Mouse (Mus musculus) intestine, embryonic 15.5 days (tissue): Measurements from ENCODE around the gene Crebrf. TPM values are rescaled to one million over a fixed set of nuclear protein-coding genes. Genes with fewer than 3 reads are reported as not detected.

Experiments
- ATAC-seq: fragments of 200-750 bp; cut with Nextera tagmentation; 2 replicates; pipeline ENCODE4 v1.8.0; 2017; ENCODE audit warnings: moderate TSS enrichment, moderate library complexity
- H3K27ac ChIP-seq: fragments of 300-500 bp; sonication (generic); 2 replicates; pipeline ENCODE4 v1.5.1; 2015; ENCODE audit warnings: mild to moderate bottlenecking, inconsistent platforms
- H3K27me3 ChIP-seq: fragments of 300-500 bp; sonication (generic); replicated peaks from 2 replicates; pipeline ENCODE4 v1.6.1; 2015; ENCODE audit warnings: inconsistent platforms
- H3K36me3 ChIP-seq: fragments of 300-500 bp; sonication (generic); 2 replicates; pipeline ENCODE4 v1.6.1; 2015; ENCODE audit warnings: inconsistent platforms
- H3K4me1 ChIP-seq: fragments of 300-500 bp; sonication (generic); replicated peaks from 2 replicates; pipeline ENCODE4 v1.6.1; 2015; ENCODE audit warnings: inconsistent platforms
- H3K4me2 ChIP-seq: fragments of 300-500 bp; sonication (generic); replicated peaks from 2 replicates; pipeline ENCODE4 v1.6.1; 2015; ENCODE audit warnings: mild to moderate bottlenecking, inconsistent platforms
- H3K4me3 ChIP-seq: fragments of 300-500 bp; sonication (generic); replicated peaks from 2 replicates; pipeline ENCODE4 v1.5.1; 2015; ENCODE audit warnings: inconsistent platforms
- H3K9ac ChIP-seq: fragments of 300-500 bp; sonication (generic); 2 replicates; pipeline ENCODE4 v1.6.1; 2015; ENCODE audit warnings: inconsistent platforms
- H3K9me3 ChIP-seq: fragments of 300-500 bp; sonication (generic); 2 replicates; pipeline ENCODE4 v1.6.1; 2016; ENCODE audit warnings: inconsistent platforms
- WGBS: fragments of 180-500 bp; shearing (Covaris S2); methylation state at CpG from one replicate; pipeline ENCODE4 v1.1.7; 2015; 5-methylcytosine and 5-hydroxymethylcytosine counted together
- polyA plus RNA-seq: library from polyadenylated mRNA; unstranded; fragments of >200 nt; fragmentation: Nextera tagmentation; extraction: Ambion mirVana; gene quantifications from 2 replicates; pipeline ENCODE4 v1.2.1, GENCODE M21; 2015

Crebrf gene
- polyA plus RNA-seq, 1 experiment from 2014 or later = 8.3 TPM

DNA sequence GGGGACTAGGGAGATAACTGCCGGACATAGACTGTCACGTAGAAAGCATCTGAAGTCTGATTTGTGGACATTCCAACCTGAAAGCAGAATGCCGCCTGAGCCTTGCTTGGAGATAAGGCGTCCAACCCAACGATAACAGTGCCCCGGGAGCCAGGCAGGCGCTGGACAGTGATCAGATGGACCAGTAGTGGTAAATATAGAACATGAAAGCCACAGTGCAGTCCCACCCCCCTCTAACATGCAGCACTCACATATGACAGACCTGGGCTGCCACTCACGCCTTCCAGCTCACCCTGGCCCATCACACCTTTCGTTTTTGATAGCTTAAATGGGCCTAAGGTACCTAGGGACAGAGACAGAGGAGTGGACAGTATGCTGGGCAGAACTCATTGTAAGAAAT, 98.0 kb downstream of the Crebrf start:
- Histone ChIP-seq H3K4me1 (no peaks in the 10 kb centered on the region), H3K4me2 (no peak overlapping the region), H3K27me3 (no peaks in the 10 kb centered on the region; the same call in 1 of the 2 replicates), H3K9me3 (no peaks in the 10 kb centered on the region), H3K4me3 (no peak overlapping the region), H3K36me3 (no peaks in the 10 kb centered on the region), H3K9ac (no peak overlapping the region), H3K27ac (no peak overlapping the region)
- 64% methylated on average over 9 of the region's 9 CpGs for WGBS
- no peak for ATAC-seq

DNA sequence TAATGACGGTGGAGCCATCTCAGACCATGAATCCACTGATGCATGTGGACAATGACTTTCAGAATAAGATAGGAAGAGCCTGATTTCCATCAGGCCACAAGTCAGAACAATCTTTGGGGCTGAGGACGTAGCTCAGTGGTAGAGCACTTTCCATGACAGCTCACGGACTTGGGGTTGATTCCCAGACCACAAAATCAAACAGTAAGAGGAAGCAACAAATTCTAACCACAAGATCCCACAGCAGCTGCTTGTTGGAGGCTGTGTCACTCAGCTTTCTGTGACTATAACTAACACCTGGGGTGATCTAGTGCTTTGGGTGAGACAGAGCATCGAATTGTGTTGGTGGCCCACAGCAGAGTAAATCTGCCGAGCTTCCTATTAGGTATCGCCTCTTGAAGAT, 101.4 kb downstream of the Crebrf start:
- Histone ChIP-seq H3K4me3 (no peak overlapping the region), H3K9me3 (no peaks in the 10 kb centered on the region), H3K4me1 (no peaks in the 10 kb centered on the region), H3K36me3 (no peaks in the 10 kb centered on the region), H3K27ac (no peak overlapping the region), H3K27me3 (no peaks in the 10 kb centered on the region; the same call in 1 of the 2 replicates), H3K9ac (no peak overlapping the region), H3K4me2 (no peak overlapping the region)
- ATAC-seq = no peak
- 74% methylated on average over 6 of the region's 6 CpGs for WGBS

DNA sequence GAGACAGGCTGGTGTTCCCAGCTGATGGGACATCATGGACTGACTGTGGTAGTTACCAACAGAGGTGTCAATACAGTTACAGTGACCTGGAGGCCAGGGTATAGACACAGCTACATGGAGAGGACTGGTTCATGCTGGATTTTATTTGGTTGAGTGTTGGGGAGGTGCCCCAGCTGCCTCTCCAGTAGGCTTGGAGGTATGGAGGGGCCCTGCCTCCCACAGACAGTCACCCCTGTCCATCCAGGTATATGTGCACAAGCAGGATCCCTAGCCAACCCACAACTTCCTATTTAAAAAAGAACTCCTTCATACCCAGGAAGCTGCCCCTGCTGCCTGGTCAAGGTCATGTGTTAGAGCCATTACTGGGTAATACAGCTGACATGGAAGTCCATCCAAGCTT, 102.3 kb downstream of the Crebrf start:
- no peak overlapping the region for H3K4me2 ChIP-seq

DNA sequence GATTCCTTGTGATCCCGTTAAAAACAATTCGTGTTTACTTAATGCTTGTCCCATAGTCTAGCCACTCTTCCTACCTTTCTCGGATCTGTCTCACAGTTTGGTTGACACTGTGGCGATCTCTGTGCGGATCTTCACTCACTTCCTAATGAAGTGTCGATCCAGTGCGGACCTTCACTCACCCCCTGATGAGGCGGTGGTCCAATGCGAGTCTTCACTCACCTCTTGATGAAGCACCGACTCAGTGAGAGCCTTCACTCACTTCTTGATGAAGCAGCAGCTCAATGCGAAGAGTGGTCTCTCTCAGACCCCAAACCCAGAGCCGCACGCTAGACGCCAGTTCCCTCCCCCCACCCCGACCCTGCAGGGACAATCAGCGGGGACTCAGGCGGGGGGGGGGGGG, 110.7 kb downstream of the Crebrf start:
- no peak overlapping the region for H3K27ac ChIP-seq
- WGBS = 71% methylated on average over 16 of the region's 17 CpGs

More for the DNA sequence above, 102.3 kb downstream of the Crebrf start:
- no peaks in the 10 kb centered on the region for H3K36me3 ChIP-seq
- no peak overlapping the region for H3K27ac ChIP-seq
- no peaks in the 10 kb centered on the region for H3K9me3 ChIP-seq
- no peak for ATAC-seq
- no peak overlapping the region for H3K4me3 ChIP-seq
- no peaks in the 10 kb centered on the region for H3K4me1 ChIP-seq
- no peaks in the 10 kb centered on the region; the same call in 1 of the 2 replicates for H3K27me3 ChIP-seq
- H3K9ac ChIP-seq = no peak overlapping the region

More for the DNA sequence above, 110.7 kb downstream of the Crebrf start:
- Histone ChIP-seq H3K4me3 (no peak overlapping the region), H3K4me2 (no peak overlapping the region), H3K9ac (no peak overlapping the region), H3K9me3 (no peaks in the 10 kb centered on the region), H3K4me1 (no peaks in the 10 kb centered on the region), H3K27me3 (peaks cover 19% of the 10 kb centered on the region), H3K36me3 (no peaks in the 10 kb centered on the region)
- no peak for ATAC-seq

Other genes with a start within 250 kb of the Crebrf start
- 97.0 and 100 TPM in 2 replicates for gene Ergic1, start 154.2 kb upstream of the Crebrf start, polyA plus RNA-seq
- gene Dusp1, start 153.5 kb upstream of the Crebrf start, polyA plus RNA-seq = 14.3 and 15.1 TPM in 2 replicates
- gene Atp6v0e, start 52.4 kb upstream of the Crebrf start, polyA plus RNA-seq = 259 and 286 TPM in 2 replicates
- 48.7 and 50.1 TPM in 2 replicates for gene Bnip1, start 65.4 kb downstream of the Crebrf start, polyA plus RNA-seq
- gene Nkx2-5, start 129.4 kb downstream of the Crebrf start, polyA plus RNA-seq = 0.14 TPM in 1 of 2 replicates, not detected in the other
- 5.1 and 6.5 TPM in 2 replicates for gene Kifc5b, start 201.4 kb downstream of the Crebrf start, polyA plus RNA-seq
- gene Phf1, start 217.4 kb downstream of the Crebrf start, polyA plus RNA-seq = 6.6 and 6.9 TPM in 2 replicates
- gene Cuta, start 223.9 kb downstream of the Crebrf start, polyA plus RNA-seq = 246 and 261 TPM in 2 replicates
- gene Syngap1, start 225.6 kb downstream of the Crebrf start, polyA plus RNA-seq = 1.2 and 1.6 TPM in 2 replicates